Mouse (Mus musculus) right cerebral cortex, postnatal 4 days (tissue): Measurements from ENCODE around the gene Erbb4.
"Not testable (repeated sequence)": the region's sequence is repeated elsewhere in the genome, so short reads cannot be mapped to it uniquely, and the experiment has no call there.

Experiments
- DNase-seq: peaks from one replicate; pipeline ENCODE4 v3.0.0-alpha.2; 2022

Gene Erbb4

DNA sequence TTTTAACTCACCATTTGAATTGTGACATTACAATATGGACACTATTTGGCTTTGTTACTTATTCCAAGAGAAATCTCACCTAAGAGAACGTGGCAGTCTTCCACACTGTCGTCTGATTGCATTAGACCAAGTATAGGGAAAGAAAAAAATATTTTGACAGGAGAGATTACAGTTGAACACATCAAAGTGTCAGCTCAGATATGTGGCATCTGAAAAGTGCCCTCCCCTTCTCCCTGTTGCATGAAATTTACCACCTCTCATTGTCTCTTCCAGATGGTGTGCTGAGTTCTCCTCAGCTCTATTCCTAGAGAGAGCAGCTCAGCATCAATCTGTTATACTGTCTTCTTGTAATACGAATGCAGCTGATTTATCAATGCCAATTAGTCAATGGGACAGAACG is 268.5 kb downstream of the Erbb4 start:
- DNase-seq: no peak

DNA sequence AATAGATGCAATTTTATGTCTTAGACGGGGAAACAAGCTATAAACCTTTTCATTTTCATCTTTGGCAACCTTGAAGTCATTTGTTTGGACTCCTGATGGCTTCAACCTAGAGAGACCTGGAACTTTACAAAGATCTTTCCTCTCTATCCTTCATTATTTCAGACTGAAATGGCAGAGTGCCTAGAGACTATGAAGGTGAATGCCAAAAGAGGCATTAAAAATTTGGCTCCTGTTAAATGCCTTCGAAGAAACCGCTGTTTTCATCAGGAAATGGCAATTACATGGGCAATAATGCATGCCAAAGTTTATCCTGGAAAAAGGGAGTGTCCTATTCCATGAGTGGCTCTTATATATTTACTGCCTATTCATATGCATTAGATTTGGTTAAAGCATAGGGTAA is 273.2 kb downstream of the Erbb4 start:
- no peak for DNase-seq

DNA sequence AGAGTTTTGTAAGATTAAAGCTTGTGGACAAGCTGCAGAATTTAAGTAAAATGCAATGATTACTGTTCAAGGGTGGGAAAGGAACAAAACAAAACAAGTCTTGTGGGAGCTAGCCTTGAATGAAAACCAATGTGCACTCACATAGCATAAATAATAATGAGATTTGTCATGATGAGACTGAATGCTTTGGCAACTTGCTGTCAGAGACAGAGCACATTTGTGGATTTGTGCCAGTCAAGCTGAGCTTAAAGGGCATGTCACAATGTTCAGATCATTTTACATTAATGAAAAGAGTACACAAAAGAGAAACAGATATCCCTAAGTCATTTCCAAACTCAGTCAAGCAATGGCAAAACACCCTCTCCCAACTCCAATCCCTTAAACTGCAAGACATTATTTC is 275.8 kb downstream of the Erbb4 start:
- DNase-seq: no peak

DNA sequence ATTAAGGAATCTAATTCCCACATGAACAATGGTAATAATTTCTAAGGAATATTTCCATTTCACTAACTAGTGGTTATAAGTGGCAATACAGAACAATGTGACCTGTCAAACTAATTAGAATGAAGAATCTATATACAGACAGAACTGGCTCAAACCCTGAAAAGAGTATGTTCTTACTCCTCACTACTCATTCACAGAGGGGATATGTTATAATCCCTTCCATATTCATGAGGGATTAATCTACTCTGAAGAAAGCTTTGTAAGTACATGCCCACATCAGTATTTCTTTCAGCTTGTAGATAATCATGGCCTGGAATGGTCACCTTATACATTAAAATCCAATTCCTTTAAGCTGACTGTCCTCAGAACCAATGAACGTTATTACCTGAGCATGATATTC is 276.3 kb downstream of the Erbb4 start:
- no peak for DNase-seq

DNA sequence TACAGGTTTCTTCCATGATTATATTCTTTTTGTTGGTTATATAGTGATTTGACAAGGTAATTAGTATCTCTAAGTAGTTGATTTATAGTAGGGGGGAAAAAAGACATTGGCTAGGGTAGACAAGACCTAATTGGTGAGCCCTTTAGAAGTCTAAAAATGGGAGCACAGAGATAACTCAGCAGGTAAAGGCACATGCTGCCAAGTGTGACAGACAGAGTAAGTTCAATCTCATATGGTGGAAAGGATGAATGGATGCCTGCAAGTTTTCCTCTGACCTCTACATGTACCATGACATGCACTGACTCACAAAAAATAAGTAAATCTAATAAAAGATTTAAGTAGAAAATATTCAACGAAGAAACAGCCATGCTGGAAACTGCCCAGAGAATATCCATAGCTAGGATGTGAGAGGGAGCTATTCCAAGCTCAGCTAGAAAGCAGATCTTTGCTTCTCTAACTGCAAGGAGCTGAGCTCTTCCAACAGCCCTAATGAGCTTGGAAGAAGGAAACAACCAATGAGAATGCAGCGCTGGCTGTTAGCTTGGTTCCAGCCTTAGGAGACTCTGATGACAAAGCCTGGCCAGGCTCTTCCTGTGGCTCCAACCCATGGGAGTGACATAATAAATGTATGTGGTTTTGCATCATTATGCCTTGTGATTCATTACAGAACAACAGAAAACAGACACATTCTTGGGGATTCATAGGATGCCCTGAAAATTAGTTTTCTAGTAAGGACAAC is 277.2 kb downstream of the Erbb4 start:
- no peak for DNase-seq

DNA sequence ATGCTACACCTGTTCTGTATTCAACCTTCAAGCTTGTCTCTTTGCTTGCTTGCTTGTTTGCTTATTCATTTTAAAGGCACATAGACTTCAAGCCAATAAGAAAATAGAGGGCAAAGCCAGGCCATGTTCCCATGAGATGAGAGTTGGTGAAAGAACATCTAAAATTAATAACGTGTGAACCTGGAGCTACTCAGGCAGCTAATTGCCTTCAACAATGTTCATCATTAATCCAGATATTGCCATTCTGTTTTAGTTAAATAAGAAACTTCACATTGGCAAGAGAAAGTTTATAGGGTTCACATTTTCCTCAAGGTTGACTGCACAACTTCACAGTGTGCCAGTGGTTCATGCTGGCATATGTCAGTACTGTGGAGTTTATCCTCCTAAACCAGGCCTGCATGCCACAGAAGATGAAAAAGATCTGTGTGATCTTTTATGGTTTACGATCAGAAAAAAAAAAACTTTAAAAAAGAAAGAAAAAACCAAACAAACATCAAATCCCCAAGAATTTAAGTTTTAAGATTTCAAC is 284.7 kb downstream of the Erbb4 start:
- DNase-seq: no peak

DNA sequence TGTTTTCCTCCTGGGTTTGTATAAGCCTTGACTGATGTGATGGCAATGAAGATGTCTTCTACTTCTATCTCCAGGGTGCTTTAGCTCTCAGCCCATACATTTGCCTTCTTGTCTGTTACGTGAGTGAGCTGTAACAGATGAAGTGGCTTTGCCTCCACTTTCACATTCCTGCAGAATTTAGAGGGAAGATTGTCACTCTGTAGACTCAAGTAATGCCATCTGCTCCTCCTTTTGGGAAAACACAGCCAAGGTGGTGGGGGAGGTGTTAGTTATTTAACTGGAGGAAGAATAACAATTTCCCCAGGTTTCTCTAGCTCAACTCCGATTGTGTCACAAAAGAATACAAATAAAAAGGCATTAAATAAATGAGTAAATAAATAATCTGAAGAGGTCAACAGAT is 301.1 kb downstream of the Erbb4 start:
- no peak for DNase-seq

DNA sequence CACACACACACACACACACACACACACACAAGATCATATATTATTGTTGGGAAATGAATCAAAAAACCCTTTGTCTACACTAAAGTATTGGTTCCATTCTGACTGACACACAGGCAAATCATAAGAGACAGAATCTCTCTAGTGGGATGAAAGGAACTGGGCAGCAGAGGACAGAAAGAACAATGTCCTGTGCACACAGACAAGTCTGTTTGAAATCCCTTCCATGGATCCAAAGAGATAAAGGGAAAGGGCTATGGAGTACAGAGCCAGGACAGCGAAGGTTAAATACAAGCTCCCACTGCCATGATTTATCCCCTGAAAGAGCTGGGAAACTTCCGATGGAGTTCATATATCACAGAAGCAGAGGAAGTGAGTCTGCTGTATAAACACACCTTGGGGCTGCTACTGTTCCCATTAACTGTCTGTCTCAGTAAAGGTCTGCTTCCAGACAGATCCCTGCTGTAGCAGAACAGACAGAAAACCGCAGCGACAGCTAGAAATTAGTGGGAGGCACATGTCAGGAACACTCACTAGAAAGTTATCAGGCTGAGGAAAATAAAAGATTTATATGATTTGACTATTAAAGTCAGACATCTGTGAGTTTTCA is 320.3 kb downstream of the Erbb4 start:
- no peak for DNase-seq

DNA sequence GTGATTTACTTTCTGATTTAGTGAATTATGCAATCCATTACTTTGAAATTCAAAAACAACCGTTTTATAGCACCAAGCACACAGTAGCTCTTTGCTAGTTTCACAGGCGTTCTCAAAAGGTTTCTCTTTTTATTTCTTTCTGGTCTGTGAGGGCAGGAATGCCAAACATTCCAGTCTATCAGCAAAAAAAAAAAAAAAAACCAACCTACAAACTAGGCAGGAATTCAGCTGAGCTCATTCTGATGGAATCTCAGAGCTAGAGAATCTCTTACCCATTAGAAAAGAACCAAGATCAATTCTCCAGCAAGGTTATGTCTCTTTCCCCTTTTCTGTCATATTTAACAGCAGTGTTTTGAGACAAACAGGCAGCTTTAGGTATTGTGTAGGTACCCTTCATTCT is 327.2 kb downstream of the Erbb4 start:
- no peak for DNase-seq

DNA sequence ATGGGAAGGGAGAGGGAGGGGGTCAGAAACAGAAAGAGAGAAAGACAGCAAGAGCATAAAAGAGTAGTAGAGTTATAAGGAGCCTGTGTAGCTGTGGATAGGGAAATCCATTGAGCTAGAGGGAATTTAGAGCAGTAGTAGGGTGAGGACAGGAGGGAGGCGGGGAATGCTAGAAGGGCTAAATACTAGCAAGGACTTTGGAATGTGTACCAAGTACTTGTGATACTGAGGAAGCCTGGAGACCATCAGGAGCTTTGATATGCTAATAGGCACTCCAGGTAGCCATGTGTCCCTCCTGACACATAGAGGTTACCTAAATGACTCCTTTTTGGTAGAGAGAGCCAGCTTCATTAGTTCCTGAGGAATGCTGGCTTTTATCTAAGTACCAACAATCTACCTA is 327.8 kb downstream of the Erbb4 start:
- DNase-seq: no peak

DNA sequence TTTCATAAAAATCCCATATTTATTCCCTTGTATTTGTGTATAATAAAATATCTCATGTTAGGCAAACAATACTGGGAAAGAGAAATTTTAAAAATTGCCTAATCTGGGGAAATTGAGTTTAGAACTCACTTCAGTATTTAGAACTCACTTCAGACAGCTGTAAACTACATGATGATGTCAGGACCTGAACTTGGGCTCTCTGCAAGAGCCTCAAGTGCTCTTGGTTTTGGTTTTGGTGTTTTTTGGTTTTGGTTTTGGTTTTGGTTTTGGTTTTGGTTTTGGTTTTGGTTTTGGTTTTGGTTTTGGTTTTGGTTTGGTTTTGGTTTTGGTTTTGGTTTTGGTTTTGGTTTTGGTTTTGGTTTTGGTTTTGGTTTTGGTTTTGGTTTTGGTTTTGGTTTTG is 341.8 kb downstream of the Erbb4 start:
- DNase-seq: not testable (repeated sequence)

DNA sequence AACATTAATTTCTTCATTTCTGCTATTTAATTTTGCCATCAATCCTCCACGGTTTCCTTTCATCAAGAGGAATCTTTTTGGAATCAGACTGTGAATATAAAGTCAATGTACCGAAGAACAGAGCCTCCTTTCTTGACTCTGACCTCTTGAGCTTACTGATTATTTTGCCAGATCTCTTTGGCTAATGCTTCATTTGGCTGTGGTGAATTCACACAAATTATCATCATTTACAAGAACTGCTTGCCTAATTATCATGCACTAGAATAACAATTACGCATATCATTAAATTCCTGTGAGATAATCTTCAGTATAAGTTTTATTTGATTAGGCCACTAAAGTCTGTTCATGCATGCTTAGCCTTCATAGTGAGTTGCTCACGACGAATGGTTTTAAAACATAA is 345.4 kb downstream of the Erbb4 start:
- DNase-seq: no peak

DNA sequence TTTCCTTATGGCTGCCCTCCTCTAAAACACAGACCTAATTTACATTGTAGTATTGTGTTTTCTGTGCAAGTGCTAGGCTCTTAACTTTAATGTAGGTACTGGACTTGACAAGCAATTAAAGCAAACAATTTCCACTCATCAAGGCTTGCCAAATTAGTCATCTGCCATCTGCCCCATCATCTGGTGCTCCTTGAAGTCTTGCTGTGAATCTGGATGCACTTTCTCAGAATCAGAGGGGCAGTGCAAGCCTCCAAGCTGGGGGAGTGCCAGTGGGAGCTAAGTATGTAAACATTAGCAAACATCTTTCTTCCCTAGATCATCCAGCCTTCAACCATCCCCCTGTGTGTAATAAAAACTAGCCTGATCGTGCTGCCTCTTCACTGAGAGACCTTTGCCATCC is 358.9 kb downstream of the Erbb4 start:
- peak; percentile 3 for DNase-seq

DNA sequence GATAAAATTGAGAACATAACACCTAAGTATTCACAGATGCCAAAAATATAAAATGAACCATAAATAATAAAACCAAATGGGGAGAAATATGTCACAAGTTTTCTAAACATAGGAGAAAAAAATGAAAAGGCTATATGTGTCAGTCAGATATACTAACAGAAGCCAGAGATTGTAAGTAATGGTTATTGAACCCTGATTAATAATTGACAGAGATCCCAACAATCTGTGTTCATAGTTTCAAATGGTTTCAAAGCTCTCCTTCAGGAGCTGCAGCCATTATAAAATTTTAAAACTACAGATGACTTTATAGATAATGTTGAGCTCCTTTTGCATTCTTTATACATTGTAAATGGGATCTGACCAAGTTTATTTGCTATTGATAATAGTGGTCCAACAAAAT is 426.4 kb downstream of the Erbb4 start:
- DNase-seq: no peak

DNA sequence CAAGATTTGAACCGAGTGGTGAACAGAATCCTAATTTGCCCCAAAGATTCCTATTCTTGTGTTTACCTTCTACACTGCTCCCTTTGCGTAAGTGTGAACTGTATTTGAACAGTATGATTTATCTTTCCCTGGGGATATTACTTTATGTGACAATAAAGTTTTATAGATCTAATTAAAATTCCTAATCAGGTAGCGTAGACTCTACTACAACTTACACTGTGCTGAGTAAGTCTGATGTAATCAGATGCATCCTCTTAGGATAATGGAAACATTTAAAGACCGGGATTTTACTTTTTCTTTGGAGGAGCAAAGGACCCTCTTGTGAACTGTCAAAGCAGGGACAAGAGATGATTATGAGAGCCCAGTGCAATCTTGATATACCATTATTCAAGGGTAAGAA is 433.2 kb downstream of the Erbb4 start:
- no peak for DNase-seq

DNA sequence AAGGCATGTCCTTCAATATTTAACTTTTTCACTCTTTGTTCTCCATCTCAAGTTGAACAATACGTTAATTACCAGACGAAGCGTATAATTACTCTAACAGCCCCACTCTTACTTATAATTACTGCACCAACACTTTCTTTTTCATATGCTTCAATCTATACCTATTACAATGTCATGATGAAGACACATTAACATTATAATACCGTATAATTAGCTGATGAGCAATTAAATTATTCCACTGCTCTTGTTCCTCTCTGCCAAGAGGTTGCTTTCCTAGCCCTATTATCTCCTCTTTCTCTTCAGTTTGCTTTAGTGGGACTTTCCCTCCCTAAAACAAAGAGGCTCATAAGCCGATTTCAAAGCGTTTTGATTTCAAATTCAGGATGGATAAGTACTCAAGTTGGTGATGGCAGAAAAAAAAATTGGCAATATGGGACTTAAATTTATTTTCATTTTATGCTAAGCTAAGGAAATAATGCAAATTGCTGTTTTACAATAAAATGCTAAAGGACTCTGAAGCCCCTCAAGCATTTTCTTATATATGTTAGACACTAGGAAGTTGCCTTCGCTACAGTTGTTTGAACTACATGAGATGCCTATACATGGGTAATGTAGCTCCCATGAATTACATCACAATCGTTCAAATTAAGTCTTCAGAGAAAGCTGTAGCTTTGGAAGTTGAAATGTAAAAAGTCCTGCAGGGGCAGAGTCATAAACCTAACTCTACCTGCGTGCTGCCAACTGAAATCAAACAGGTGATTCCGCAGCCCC is 440.8 kb downstream of the Erbb4 start:
- DNase-seq: no peak

DNA sequence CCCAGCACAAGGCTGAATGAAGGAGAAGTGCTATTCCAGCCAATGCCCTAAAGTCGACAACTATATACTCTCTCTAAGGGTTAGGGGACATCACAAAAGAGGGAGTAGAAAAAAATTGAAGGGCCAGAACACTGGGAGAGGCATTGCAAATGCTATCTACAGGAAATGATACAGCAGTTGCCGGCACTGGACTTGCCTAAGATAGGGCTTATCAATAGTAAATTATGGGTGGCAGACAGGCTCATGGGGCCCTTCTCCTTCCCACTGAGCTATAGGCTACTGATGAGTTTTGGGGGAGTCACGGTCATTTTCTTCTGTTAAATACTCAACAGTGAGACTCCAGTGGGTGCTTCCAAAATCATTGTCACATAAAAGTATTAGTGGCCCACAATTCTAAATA is 517.4 kb downstream of the Erbb4 start:
- DNase-seq: no peak

DNA sequence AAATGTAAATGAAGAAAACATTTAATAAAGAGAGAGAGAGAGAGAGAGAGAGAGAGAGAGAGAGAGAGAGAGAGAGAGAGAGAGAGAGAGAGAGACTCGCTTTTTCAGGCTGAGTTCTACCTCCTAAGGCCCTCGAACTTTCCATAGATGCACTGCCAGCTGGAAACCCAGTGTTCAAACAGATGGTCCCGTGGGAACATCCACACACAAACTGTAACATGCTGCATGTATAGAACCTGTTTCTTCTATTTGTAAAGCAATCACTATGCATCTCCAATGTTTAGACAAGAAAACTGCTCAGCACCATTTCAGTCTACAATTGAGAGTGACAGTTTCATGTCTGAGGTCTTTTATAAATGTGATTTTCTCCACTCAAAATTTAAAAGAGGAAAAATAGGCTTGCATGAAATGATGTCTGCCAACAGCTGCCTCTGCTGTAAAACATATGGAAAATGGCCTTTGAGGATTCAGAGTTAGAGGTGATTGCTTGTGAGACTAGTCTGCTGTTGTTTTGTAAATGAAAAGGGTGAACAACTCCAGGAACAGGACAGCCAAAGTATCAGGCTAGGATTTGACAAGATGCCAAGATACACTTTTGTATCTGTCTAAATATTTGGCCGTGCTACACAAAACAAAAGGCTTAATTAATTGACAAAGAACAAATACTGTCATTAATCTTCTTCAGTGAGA is 533.9 kb downstream of the Erbb4 start:
- DNase-seq: no peak

DNA sequence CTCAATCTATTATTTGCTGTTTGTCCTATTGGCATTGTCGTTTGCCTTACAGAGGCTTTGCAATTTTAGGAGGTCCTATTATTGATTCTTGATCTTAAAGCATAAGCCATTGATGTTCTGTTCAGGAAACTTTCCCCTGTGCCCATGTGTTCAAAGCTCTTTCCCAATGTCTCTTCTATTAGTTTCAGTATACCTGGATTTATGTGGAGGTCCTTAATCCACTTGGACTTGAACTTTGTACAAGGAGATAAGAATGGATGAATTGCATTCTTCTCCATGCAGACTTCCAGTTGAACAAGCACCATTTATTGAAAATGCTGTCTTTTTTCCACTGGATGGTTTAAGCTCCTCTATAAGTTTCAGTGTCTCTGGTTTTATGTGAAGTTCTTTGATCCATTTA is 536.9 kb downstream of the Erbb4 start:
- no peak for DNase-seq

DNA sequence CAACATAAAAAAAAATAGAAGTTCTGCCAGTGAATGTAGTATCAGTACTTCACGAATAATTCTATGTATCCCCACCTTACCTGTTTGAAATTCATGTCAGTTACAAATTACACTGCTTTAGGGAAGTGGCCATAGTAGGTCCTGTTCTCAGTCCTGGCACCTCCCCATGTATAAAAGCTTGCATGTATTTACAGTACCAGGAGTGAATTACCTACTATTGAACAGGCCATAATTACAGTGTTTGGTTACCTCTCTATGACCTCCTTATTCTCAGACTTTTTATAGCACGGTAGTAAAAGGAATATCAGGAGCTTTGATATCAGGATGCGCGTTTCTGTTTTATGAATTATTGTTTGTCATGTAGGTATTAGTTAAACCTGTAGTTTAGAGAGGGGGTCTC is 564.9 kb downstream of the Erbb4 start:
- DNase-seq: no peak

DNA sequence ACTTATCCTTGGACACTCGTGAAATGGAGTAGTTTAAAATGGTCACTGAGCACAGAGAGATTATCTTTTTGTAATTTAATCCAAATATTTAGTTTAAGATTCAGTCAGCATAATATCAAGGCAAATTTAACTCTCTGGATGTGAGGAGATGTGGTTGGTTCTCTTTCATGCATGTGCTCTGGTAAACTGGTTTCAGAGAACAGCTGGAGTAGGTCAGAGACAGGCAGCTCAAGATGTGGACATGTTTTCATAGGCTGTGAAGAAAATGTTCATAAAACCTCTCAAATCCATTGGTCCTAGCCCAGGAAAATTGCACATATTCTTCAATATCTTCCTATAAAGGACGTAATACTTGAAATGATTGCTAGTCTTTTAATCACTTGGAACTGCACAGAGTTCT is 590.0 kb downstream of the Erbb4 start:
- DNase-seq: no peak

DNA sequence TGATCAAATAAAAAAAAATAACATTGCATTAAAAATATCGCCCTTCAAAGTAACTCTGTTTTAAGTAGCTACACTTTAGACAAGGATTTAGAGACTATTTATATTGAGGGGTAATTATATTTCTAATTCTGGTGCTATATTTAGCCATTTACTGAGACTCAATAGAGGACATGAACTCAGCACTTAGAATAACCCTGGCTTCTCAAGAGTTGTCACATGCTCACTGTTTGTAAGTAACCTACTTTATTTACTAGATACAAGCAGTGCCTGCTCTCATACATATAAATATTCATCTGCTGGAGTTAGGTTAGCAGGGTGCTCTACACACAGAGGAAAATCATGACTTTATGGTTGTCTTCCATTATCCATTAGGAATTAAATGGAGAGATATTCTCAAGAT is 604.0 kb downstream of the Erbb4 start:
- DNase-seq: no peak

DNA sequence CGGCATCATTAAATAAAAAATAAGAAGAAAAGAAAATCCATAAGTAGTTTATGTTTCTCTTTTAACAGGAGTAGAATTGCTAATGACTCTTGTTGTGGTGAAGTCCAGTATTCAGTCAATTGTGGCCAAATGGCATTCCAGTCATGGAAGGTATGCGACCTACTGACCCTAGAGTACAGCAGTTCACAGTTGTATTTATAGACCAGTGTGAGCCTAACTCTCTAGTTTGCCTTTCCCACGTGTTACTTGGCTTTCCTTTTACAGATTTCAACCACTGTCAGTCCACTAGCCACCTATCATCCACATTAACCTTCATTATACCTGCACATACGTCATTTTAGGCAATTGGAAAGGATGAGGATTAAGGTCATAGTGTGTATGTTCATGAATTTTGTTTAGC is 606.3 kb downstream of the Erbb4 start:
- DNase-seq: no peak
